ENCODE assay signal across 9 mouse cellular contexts in genomic region chr10:81389373-81389772, GRCm38 (mm10). TPM values are rescaled to one million over a fixed set of nuclear protein-coding genes. Genes with fewer than 3 reads are reported as not detected.
DNase-seq lines count a peak whose midpoint lies in the region; ATAC-seq and TF ChIP-seq lines count a peak whose summit lies in the region.
"Had no signal": no experiment of that assay in that cellular context is flagged by ENCODE, and none has a peak within 500 bp of the region (broad histone marks: within the 10 kb centered on the region; RNA-seq: fewer than 3 reads in every experiment).

No protein-coding gene starts in this region.

- peaks cover 37% of the 10 kb centered on the region for H3K36me3 ChIP-seq in limb, embryonic 13.5 days
- peaks cover 57% of the 10 kb centered on the region for H3K36me3 ChIP-seq in limb, embryonic 10.5 days
- H3K36me3 ChIP-seq in liver, embryonic 15.5 days (replicated peaks), result peaks cover 29% of the 10 kb centered on the region

- H3K4me2 ChIP-seq in limb, embryonic 13.5 days (replicated peaks), result no peak overlapping the region
- no peak overlapping the region for H3K4me2 ChIP-seq in liver, embryonic 15.5 days

- H3K9ac ChIP-seq in limb, embryonic 13.5 days, result 0 out of 2 replicates have a peak overlapping the region, but pooled peaks have one; percentile 8
- H3K9ac ChIP-seq in liver, embryonic 15.5 days, result no peak overlapping the region

- TF ChIP-seq POLR2A in bone marrow macrophage, adult 2 months (IDR thresholded peaks at IDR 0.05; ENCODE audit: borderline replicate concordance, low read depth, low read length), result no peak

- peaks cover 30% of the 10 kb centered on the region for H3K4me1 ChIP-seq in limb, embryonic 13.5 days
- peaks cover 39% of the 10 kb centered on the region for H3K4me1 ChIP-seq in limb, embryonic 10.5 days
- peaks cover 29% of the 10 kb centered on the region for H3K4me1 ChIP-seq in bone marrow macrophage, adult 2 months (ENCODE audit: control insufficient read depth, insufficient read depth, low read length)
- H3K4me1 ChIP-seq in liver, embryonic 15.5 days (replicated peaks), result peaks cover 72% of the 10 kb centered on the region

- H3K4me3 ChIP-seq in limb, embryonic 13.5 days, result no peak overlapping the region
- H3K4me3 ChIP-seq in limb, embryonic 10.5 days, result no peak overlapping the region
- H3K4me3 ChIP-seq in bone marrow macrophage, adult 2 months (ENCODE audit: insufficient read depth, low read length), result no peak overlapping the region
- no peak overlapping the region for H3K4me3 ChIP-seq in liver, embryonic 15.5 days (replicated peaks)

- H3K9me3 ChIP-seq in limb, embryonic 13.5 days, result no peaks in the 10 kb centered on the region
- no peaks in the 10 kb centered on the region for H3K9me3 ChIP-seq in limb, embryonic 10.5 days (replicated peaks)
- no peaks in the 10 kb centered on the region for H3K9me3 ChIP-seq in liver, embryonic 15.5 days (replicated peaks)

- no peak overlapping the region for H3K27ac ChIP-seq in limb, embryonic 13.5 days
- H3K27ac ChIP-seq in limb, embryonic 10.5 days, result no peak overlapping the region
- peak overlapping the region; percentile 58 for H3K27ac ChIP-seq in bone marrow macrophage, adult 2 months (ENCODE audit: insufficient read depth, low read depth, low read length)
- peak overlapping the region; percentile 61 for H3K27ac ChIP-seq in liver, embryonic 15.5 days (replicated peaks)

- WGBS in limb, embryonic 13.5 days, result 64% methylated on average over 3 of the region's 3 CpGs
- 67% methylated on average over 3 of the region's 3 CpGs for WGBS in limb, embryonic 10.5 days
- WGBS in liver, embryonic 15.5 days (ENCODE audit: insufficient replicate concordance), result 65% methylated on average over 3 of the region's 3 CpGs

- no peaks in the 10 kb centered on the region for H3K27me3 ChIP-seq in limb, embryonic 13.5 days
- no peaks in the 10 kb centered on the region for H3K27me3 ChIP-seq in limb, embryonic 10.5 days (ENCODE audit: low read depth, poor library complexity, severe bottlenecking)
- H3K27me3 ChIP-seq in liver, embryonic 15.5 days, result no peaks in the 10 kb centered on the region; the same call in 1 of the 2 replicates

- ATAC-seq in limb, embryonic 13.5 days (ENCODE audit: low FRiP score, low read depth), result no peak
- ATAC-seq in liver, embryonic 15.5 days (ENCODE audit: insufficient read depth), result no peak

- TF ChIP-seq CTCF in bone marrow macrophage, adult 2 months (IDR thresholded peaks at IDR 0.05; ENCODE audit: low read depth, low read length), result no peak

- DNase-seq in adrenal gland, adult 2 months, result peak; percentile 73
- no peak for DNase-seq in adrenal gland, postnatal 4 days (ENCODE audit: low spot score in 2 of 2)
- DNase-seq in limb, embryonic 10.5 days (ENCODE audit: low spot score), result no peak
- DNase-seq in layer of hippocampus, postnatal 36 days, result no peak
- DNase-seq in retina, embryonic 14.5 days (ENCODE audit: low spot score), result no peak

RNA-seq across cellular contexts. Expression of gene Gm48552, which starts 0.6 kb away (rescaled TPM):
- 1 to 10 TPM in 1 of 2 experiments, not detected in 1; 1.4 TPM for total RNA-seq in adrenal gland, adult 2 months (2021)
- polyA plus RNA-seq in adrenal gland, adult 2 months (2012; rRNA removed), result 2.5 and 4.4 TPM in 2 replicates
- 1 to 10 TPM; 2.6 to 4.1 TPM for total RNA-seq in adrenal gland, postnatal 4 days (2021)
- polyA plus RNA-seq in limb, embryonic 13.5 days (2015; fragmentation: Nextera tagmentation; extraction: Ambion mirVana), result 1.7 and 1.9 TPM in 2 replicates
- 1.4 and 1.5 TPM in 2 replicates for polyA plus RNA-seq in limb, embryonic 10.5 days (2016; fragmentation: Nextera tagmentation; extraction: Ambion mirVana)
- polyA plus RNA-seq in bone marrow macrophage, adult 2 months (2012; ENCODE audit: insufficient read depth, insufficient read length, missing spikeins), result not detected in 2 replicates
- polyA plus RNA-seq in liver, embryonic 15.5 days (2015; fragmentation: Nextera tagmentation; extraction: Ambion mirVana), result 0.56 TPM in 1 of 2 replicates, not detected in the other
- 1 to 10 TPM; 4.5 to 7.1 TPM for total RNA-seq in layer of hippocampus, postnatal 36 days (2021)
- polyA plus RNA-seq: embryonic facial prominence, embryonic 11.5 days had no signal

RNA-seq across cellular contexts. Expression of gene Smim24, which starts 3.5 kb away (rescaled TPM):
- total RNA-seq in adrenal gland, adult 2 months (2021), result 1 to 10 TPM; 1.4 to 1.6 TPM
- polyA plus RNA-seq in adrenal gland, adult 2 months (2012; rRNA removed), result 4.5 and 5.4 TPM in 2 replicates
- 10 to 100 TPM in 1 of 2 experiments, 1 to 10 TPM in 1; 1.2 to 13.2 TPM for total RNA-seq in adrenal gland, postnatal 4 days (2021)
- polyA plus RNA-seq in limb, embryonic 13.5 days (2015; fragmentation: Nextera tagmentation; extraction: Ambion mirVana), result 4.2 and 4.7 TPM in 2 replicates
- polyA plus RNA-seq in limb, embryonic 10.5 days (2016; fragmentation: Nextera tagmentation; extraction: Ambion mirVana), result 1.9 and 2.9 TPM in 2 replicates
- polyA plus RNA-seq in bone marrow macrophage, adult 2 months (2012; ENCODE audit: insufficient read depth, insufficient read length, missing spikeins), result 41.9 and 45.5 TPM in 2 replicates
- polyA plus RNA-seq in liver, embryonic 15.5 days (2015; fragmentation: Nextera tagmentation; extraction: Ambion mirVana), result 1.9 and 2.3 TPM in 2 replicates
- total RNA-seq in layer of hippocampus, postnatal 36 days (2021), result 1 to 10 TPM; 1.6 to 1.7 TPM

RNA-seq across cellular contexts. Expression of gene Gm48551, which starts 5.1 kb away (rescaled TPM):
- 1 to 10 TPM; 1.8 to 2.5 TPM for total RNA-seq in adrenal gland, adult 2 months (2021)
- polyA plus RNA-seq in adrenal gland, adult 2 months (2012; rRNA removed), result 2.9 and 6.7 TPM in 2 replicates
- total RNA-seq in adrenal gland, postnatal 4 days (2021), result 1 to 10 TPM; 1.7 to 1.8 TPM
- polyA plus RNA-seq in limb, embryonic 13.5 days (2015; fragmentation: Nextera tagmentation; extraction: Ambion mirVana), result 3.3 and 4.0 TPM in 2 replicates
- 3.8 and 4.2 TPM in 2 replicates for polyA plus RNA-seq in limb, embryonic 10.5 days (2016; fragmentation: Nextera tagmentation; extraction: Ambion mirVana)
- polyA plus RNA-seq in bone marrow macrophage, adult 2 months (2012; ENCODE audit: insufficient read depth, insufficient read length, missing spikeins), result 0.75 and 2.2 TPM in 2 replicates
- 0.75 and 0.88 TPM in 2 replicates for polyA plus RNA-seq in liver, embryonic 15.5 days (2015; fragmentation: Nextera tagmentation; extraction: Ambion mirVana)
- 1 to 10 TPM; 4.0 to 6.6 TPM for total RNA-seq in layer of hippocampus, postnatal 36 days (2021)

RNA-seq across cellular contexts. Expression of gene Dohh, which starts 5.1 kb away (rescaled TPM):
- 10 to 100 TPM; 39.6 to 54.3 TPM for total RNA-seq in adrenal gland, adult 2 months (2021)
- 125 and 132 TPM in 2 replicates for polyA plus RNA-seq in adrenal gland, adult 2 months (2012; rRNA removed)
- 10 to 100 TPM; 49.4 to 49.7 TPM for total RNA-seq in adrenal gland, postnatal 4 days (2021)
- 72.7 and 79.4 TPM in 2 replicates for polyA plus RNA-seq in limb, embryonic 13.5 days (2015; fragmentation: Nextera tagmentation; extraction: Ambion mirVana)
- 101 and 115 TPM in 2 replicates for polyA plus RNA-seq in limb, embryonic 10.5 days (2016; fragmentation: Nextera tagmentation; extraction: Ambion mirVana)
- 23.1 and 29.5 TPM in 2 replicates for polyA plus RNA-seq in bone marrow macrophage, adult 2 months (2012; ENCODE audit: insufficient read depth, insufficient read length, missing spikeins)
- polyA plus RNA-seq in liver, embryonic 15.5 days (2015; fragmentation: Nextera tagmentation; extraction: Ambion mirVana), result 50.9 and 56.2 TPM in 2 replicates
- total RNA-seq in layer of hippocampus, postnatal 36 days (2021), result 10 to 100 TPM; 72.5 to 76.9 TPM

RNA-seq across cellular contexts. Expression of gene Fzr1, which starts 11.1 kb away (rescaled TPM):
- total RNA-seq in adrenal gland, adult 2 months (2021), result 10 to 100 TPM; 40.7 to 45.0 TPM
- 95.6 and 103 TPM in 2 replicates for polyA plus RNA-seq in adrenal gland, adult 2 months (2012; rRNA removed)
- total RNA-seq in adrenal gland, postnatal 4 days (2021), result 10 to 100 TPM; 69.1 to 70.7 TPM
- polyA plus RNA-seq in limb, embryonic 13.5 days (2015; fragmentation: Nextera tagmentation; extraction: Ambion mirVana), result 111 and 112 TPM in 2 replicates
- polyA plus RNA-seq in limb, embryonic 10.5 days (2016; fragmentation: Nextera tagmentation; extraction: Ambion mirVana), result 134 and 148 TPM in 2 replicates
- 32.6 and 35.0 TPM in 2 replicates for polyA plus RNA-seq in bone marrow macrophage, adult 2 months (2012; ENCODE audit: insufficient read depth, insufficient read length, missing spikeins)
- 127 and 147 TPM in 2 replicates for polyA plus RNA-seq in liver, embryonic 15.5 days (2015; fragmentation: Nextera tagmentation; extraction: Ambion mirVana)
- total RNA-seq in layer of hippocampus, postnatal 36 days (2021), result 10 to 100 TPM; 61.5 to 68.9 TPM

Comparison
In these comparisons a context has a peak if more than half of its experiments do, and no peak if none do; other contexts are left out.
1. H3K27ac ChIP-seq: peak in bone marrow macrophage, adult 2 months (single experiment) and liver, embryonic 15.5 days (single experiment); none in limb, embryonic 13.5 days (single experiment) and limb, embryonic 10.5 days (single experiment).